Mouse (Mus musculus) lung, embryonic 15.5 days (tissue): ENCODE measurements around the gene Tigd3. TPM values are rescaled to one million over a fixed set of nuclear protein-coding genes. Genes with fewer than 3 reads are reported as not detected.
"Not testable (repeated sequence)": the region's sequence is repeated elsewhere in the genome, so short reads cannot be mapped to it uniquely, and the experiment has no call there.

Source experiments
- ATAC-seq: fragments of 200-750 bp; cut with Nextera tagmentation; 2 replicates; pipeline ENCODE4 v1.8.0; 2017; ENCODE audit warnings: moderate number of reproducible peaks, borderline replicate concordance; ENCODE audit not compliant: low FRiP score, low TSS enrichment; ENCODE audit errors: extremely low read depth
- H3K27ac ChIP-seq: fragments of 300-500 bp; sonication (generic); 2 replicates; pipeline ENCODE4 v1.5.1; 2015; ENCODE audit warnings: moderate library complexity, mild to moderate bottlenecking, inconsistent platforms
- H3K27me3 ChIP-seq: fragments of 300-500 bp; sonication (generic); 2 replicates; pipeline ENCODE4 v1.6.1; 2015; ENCODE audit warnings: inconsistent platforms
- H3K36me3 ChIP-seq: fragments of 300-500 bp; sonication (generic); 2 replicates; pipeline ENCODE4 v1.6.1; 2015; ENCODE audit warnings: inconsistent platforms
- H3K4me1 ChIP-seq: fragments of 300-500 bp; sonication (generic); 2 replicates; pipeline ENCODE4 v1.6.1; 2015; ENCODE audit warnings: inconsistent platforms
- H3K4me2 ChIP-seq: fragments of 300-500 bp; sonication (generic); 2 replicates; pipeline ENCODE4 v1.6.1; 2015; ENCODE audit warnings: inconsistent platforms, mild to moderate bottlenecking, moderate library complexity
- H3K4me3 ChIP-seq: fragments of 300-500 bp; sonication (generic); 2 replicates; pipeline ENCODE4 v1.5.1; 2015; ENCODE audit warnings: mild to moderate bottlenecking, inconsistent platforms
- H3K9ac ChIP-seq: fragments of 300-500 bp; sonication (generic); 2 replicates; pipeline ENCODE4 v1.6.1; 2015; ENCODE audit warnings: inconsistent platforms
- H3K9me3 ChIP-seq: fragments of 300-500 bp; sonication (generic); 2 replicates; pipeline ENCODE4 v1.6.1; 2016; ENCODE audit warnings: inconsistent platforms
- whole genome bisulfite sequencing: fragments of 180-500 bp; shearing (Covaris S2); methylation state at CpG from one replicate; pipeline ENCODE4 v1.1.7; 2015; 5-methylcytosine and 5-hydroxymethylcytosine counted together
- polyA plus RNA-seq: library from polyadenylated mRNA; unstranded; fragments of >200 nt; fragmentation: Nextera tagmentation; extraction: Ambion mirVana; gene quantifications from 2 replicates; pipeline ENCODE4 v1.2.1, GENCODE M21; 2015

Gene Tigd3
- polyA plus RNA-seq, 1 experiment from 2014 or later, result 3.6 TPM

DNA sequence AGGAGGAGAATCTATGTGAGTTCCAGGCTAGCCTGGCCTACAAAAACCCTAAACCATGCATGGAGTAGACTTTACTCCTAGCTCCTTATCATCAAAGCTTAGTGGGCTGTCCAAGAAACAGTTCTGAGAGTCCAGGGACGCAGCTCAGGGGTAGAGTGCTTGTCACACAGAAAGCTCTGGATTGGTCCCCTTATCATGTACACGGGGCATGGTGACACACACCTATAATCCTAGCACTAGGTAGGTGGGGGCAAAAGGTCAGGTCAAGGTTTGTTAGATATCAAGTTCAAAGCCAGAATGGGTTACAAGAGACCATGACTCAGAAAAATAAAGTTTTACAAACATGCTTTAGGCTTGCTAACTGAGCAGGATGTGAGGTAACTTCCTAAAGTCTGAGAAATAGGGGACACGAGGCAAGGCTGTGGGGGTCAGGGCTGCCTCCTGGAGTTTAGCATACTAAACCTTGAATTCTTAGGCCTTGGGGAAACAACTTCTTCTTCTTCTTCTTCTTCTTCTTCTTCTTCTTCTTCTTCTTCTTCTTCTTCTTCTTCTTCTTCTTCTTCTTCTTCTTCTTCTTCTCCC is 6.6 kb downstream of the Tigd3 start:
- WGBS, result 60% methylated on average over 3 of the region's 3 CpGs
- Histone ChIP-seq H3K4me1 (0 out of 2 replicates have a peak, but pooled peaks cover 3% of the 10 kb centered on the region), H3K27me3 (no peaks in the 10 kb centered on the region), H3K9ac (no peak overlapping the region), H3K4me2 (no peak overlapping the region), H3K9me3 (no peaks in the 10 kb centered on the region), H3K4me3 (no peak overlapping the region), H3K36me3 (no peaks in the 10 kb centered on the region), H3K27ac (no peak overlapping the region)
- no peak for ATAC-seq

DNA sequence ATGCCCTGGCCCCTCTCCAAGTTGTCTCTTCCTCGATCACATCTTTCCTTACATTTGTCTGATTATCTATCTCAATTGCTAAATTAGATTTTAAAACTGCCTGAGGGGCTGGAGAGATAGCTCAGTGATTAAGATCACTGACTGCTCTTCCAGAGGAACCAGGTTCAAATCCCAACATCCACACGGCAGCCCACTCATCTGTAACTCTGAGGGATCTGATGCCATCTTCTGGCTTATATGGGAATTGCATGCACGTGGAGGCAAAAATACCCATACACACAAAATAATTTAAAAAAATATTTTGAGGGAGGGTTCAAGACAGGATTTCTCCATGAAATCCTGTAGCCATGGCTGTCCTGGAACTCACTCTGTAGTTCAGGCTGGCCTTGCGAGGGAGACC is 8.1 kb downstream of the Tigd3 start:
- H3K9ac ChIP-seq, result no peak overlapping the region
- H3K36me3 ChIP-seq, result no peaks in the 10 kb centered on the region
- no peak overlapping the region for H3K27ac ChIP-seq
- no peaks in the 10 kb centered on the region for H3K4me1 ChIP-seq
- ATAC-seq, result no peak
- no peak overlapping the region for H3K4me2 ChIP-seq
- H3K4me3 ChIP-seq, result no peak overlapping the region
- 60% methylated on average over 4 of the region's 4 CpGs for WGBS
- no peaks in the 10 kb centered on the region for H3K27me3 ChIP-seq
- H3K9me3 ChIP-seq, result no peaks in the 10 kb centered on the region

- WGBS, result 18% methylated on average over 1 of the region's 1 CpGs
- no peaks in the 10 kb centered on the region for H3K27me3 ChIP-seq
- no peak overlapping the region for H3K27ac ChIP-seq
- H3K4me2 ChIP-seq, result no peak overlapping the region
- peaks cover under 1% of the 10 kb centered on the region; the same call in 1 of the 2 replicates for H3K4me1 ChIP-seq
- peak overlapping the region; percentile 13; the same call in 1 of the 2 replicates for H3K9ac ChIP-seq
- no peak overlapping the region for H3K4me3 ChIP-seq
- H3K36me3 ChIP-seq, result no peaks in the 10 kb centered on the region
- H3K9me3 ChIP-seq, result no peaks in the 10 kb centered on the region
- ATAC-seq, result no peak
Observed at GRCm38 (mm10) chr19:5883935-5884334, 10.0 kb downstream of the Tigd3 start.

DNA sequence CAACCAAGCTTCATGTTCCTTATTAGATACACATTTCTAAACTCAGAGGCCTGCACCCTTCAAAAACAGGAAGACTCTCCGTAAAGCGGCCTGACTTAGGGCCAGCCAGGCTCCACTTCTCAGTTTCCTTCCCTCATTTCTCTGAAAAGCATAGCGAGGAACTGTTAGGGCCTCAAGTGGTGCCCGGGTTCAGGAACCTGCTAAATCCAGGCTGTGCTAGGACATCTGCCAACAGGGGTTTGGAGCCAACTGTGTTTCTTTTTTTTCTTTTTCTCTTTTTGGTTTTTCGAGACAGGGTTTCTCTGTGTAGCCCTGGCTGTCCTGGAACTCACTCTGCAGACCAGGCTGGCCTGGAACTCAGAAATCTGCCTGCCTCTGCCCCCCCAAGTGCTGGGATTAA is 11.9 kb downstream of the Tigd3 start:
- H3K27ac ChIP-seq, H3K9me3 ChIP-seq, H3K36me3 ChIP-seq, ATAC-seq, H3K4me3 ChIP-seq, H3K9ac ChIP-seq, H3K27me3 ChIP-seq, H3K4me2 ChIP-seq: not testable (repeated sequence)
- H3K4me1 ChIP-seq, result peaks cover 18% of the 10 kb centered on the region
- 70% methylated on average over 5 of the region's 5 CpGs for WGBS

DNA sequence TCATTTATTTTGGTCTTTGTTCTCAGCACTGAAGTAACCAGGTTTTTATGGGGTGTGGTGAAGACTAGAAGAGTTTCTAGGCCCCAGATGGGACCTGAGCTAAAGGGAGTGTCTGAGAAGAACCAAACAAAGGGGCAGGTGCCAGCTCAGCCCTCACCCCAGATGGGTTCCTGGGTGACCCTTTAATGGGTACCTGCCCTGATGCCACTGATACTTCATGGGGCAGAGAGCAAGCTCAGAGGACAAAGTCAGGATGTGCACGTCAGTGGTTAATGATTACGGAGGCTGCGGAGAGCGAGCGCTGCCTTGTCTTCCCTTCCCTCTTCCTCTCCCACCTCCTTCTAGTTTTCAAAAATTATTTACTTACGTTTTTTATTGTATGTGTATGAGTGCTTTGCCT is 12.8 kb downstream of the Tigd3 start:
- ATAC-seq, result no peak
- H3K27me3 ChIP-seq, result no peaks in the 10 kb centered on the region
- peaks cover 18% of the 10 kb centered on the region for H3K4me1 ChIP-seq
- H3K9me3 ChIP-seq, result no peaks in the 10 kb centered on the region
- H3K27ac ChIP-seq, result no peak overlapping the region
- no peaks in the 10 kb centered on the region for H3K36me3 ChIP-seq
- no peak overlapping the region for H3K4me2 ChIP-seq
- WGBS, result 93% methylated on average over 6 of the region's 6 CpGs
- no peak overlapping the region for H3K4me3 ChIP-seq
- no peak overlapping the region for H3K9ac ChIP-seq

DNA sequence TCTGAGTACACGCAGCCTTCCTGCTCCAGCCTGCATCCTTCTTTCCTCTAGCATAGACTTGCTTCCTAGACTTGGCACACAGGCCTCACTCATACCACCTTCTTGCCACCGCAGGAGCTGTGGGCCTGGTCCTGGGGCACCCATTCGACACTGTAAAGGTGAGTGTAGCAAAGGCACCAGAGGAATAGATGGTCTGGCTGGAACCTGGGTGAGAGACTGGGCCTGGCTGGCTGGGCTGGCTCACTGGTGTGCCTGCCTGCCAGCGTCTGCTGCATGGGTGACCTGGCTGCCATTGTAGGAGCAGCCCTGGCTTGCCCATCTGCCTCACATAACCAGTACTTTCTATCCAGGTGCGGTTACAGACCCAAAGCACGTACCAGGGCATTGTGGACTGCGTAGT is 14.2 kb downstream of the Tigd3 start:
- peaks cover 24% of the 10 kb centered on the region for H3K4me1 ChIP-seq
- no peak overlapping the region for H3K4me3 ChIP-seq
- no peak for ATAC-seq
- no peak overlapping the region for H3K27ac ChIP-seq
- no peaks in the 10 kb centered on the region for H3K27me3 ChIP-seq
- WGBS, result 88% methylated on average over 7 of the region's 7 CpGs
- H3K36me3 ChIP-seq, result no peaks in the 10 kb centered on the region
- no peak overlapping the region for H3K9ac ChIP-seq
- no peak overlapping the region for H3K4me2 ChIP-seq
- H3K9me3 ChIP-seq, result no peaks in the 10 kb centered on the region

DNA sequence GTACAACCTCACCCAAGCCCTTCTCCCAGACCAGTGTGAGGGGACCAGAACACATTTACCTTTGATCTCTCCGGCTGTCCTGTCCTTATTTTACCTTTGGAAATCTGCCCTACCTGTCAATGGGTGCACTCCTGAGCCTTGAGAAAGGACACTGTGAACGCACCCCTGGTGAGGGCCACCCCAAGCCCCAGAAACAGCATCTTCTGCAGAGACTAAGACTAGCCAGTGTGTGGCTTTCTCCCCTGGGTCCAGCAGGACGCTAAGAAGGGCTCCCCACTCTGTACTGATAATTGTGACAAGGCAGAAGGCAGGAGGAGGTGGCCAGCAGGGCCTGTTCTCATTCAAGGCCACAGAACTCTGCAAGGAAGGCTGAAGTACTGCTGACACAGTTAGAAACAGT is 15.0 kb downstream of the Tigd3 start:
- H3K4me3 ChIP-seq, result no peak overlapping the region
- H3K27me3 ChIP-seq, result no peaks in the 10 kb centered on the region
- peaks cover 28% of the 10 kb centered on the region for H3K4me1 ChIP-seq
- no peak overlapping the region for H3K9ac ChIP-seq
- no peak for ATAC-seq
- no peak overlapping the region for H3K27ac ChIP-seq
- WGBS, result 65% methylated on average over 3 of the region's 3 CpGs
- H3K36me3 ChIP-seq, result no peaks in the 10 kb centered on the region
- no peaks in the 10 kb centered on the region for H3K9me3 ChIP-seq
- 0 out of 2 replicates have a peak overlapping the region, but pooled peaks have one; percentile 45 for H3K4me2 ChIP-seq

DNA sequence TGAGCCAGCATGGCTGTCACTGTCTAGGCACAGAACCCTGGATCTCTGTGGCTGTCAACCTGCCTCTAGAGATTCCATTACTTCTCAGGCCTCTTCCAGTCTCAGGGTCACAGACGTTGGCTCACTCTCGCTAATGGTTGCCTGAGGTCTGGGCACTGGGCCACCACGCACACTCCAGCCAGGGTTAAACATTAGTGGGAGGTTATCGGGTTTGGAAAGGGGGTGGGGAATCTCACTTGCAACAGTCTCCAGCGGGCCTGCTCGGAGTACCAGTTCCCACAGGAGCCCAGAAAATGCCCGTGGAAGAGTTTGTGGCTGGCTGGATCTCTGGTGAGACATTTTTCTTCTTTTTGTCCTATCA is 15.6 kb downstream of the Tigd3 start:
- peak overlapping the region; percentile 87; the same call in 1 of the 2 replicates for H3K27ac ChIP-seq
- 37% methylated on average over 7 of the region's 7 CpGs for WGBS
- no peak for ATAC-seq

GRCm38 (mm10) chr19:5877618-5878361 is 16.2 kb downstream of the Tigd3 start, which contains the start of gene Slc25a45:
Gene Slc25a45 (plus strand): TSS chr19:5877808.
- peak within 1 kb of the TSS; percentile 31 for H3K9ac ChIP-seq
- H3K27ac ChIP-seq, result peak within 1 kb of the TSS; percentile 87
- 0 out of 2 replicates have a peak, but pooled peaks cover 3% of the 10 kb centered on the region for H3K36me3 ChIP-seq
- no peaks in the 10 kb centered on the region for H3K9me3 ChIP-seq
- peak within 1 kb of the TSS; percentile 45 for H3K4me2 ChIP-seq
- 38% methylated on average over 15 of the region's 15 CpGs for WGBS
- peak within 1 kb of the TSS; percentile 21 for H3K4me3 ChIP-seq
- H3K4me1 ChIP-seq, result peaks cover 39% of the 10 kb centered on the region
- peak; percentile 53 for ATAC-seq
- H3K27me3 ChIP-seq, result no peaks in the 10 kb centered on the region

More for the DNA sequence above, 15.6 kb downstream of the Tigd3 start:
- Histone ChIP-seq H3K9me3 (no peaks in the 10 kb centered on the region), H3K9ac (peak overlapping the region; percentile 31; the same call in 1 of the 2 replicates), H3K27me3 (no peaks in the 10 kb centered on the region), H3K4me1 (peaks cover 34% of the 10 kb centered on the region), H3K36me3 (no peaks in the 10 kb centered on the region), H3K4me3 (0 out of 2 replicates have a peak overlapping the region, but pooled peaks have one; percentile 21), H3K4me2 (peak overlapping the region; percentile 45; the same call in 1 of the 2 replicates)

DNA sequence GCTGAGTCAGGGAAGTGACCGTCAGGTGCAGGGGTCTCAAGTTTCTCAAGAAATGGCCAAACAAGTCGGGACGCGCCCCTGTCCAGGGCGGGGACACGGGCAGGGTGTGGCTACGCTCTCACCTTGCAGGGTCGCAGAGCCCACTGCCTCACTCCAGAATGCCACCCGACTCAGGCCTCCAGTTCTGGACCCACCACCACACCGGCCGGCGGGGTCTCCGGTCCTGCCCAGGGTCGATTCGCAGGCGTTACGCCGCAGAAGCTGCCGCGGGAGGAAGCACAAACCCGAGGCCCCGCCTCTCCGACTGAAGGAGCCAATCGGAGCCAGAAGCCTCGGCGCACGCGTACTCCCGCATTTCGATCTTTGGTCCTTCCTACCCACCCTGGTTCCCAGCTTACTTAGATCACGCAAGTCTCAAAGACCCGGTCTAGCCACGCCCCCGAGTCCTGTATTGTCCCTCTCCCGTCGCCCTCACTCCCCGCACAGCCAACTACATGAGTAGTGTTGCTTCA is 18.9 kb downstream of the Tigd3 start, which contains the start of gene Frmd8:
Frmd8 (minus strand) TSS at position 306 of the 512 bp plus-strand sequence.
- Histone ChIP-seq H3K9me3 (no peaks in the 10 kb centered on the region), H3K9ac (peak within 1 kb of the TSS; percentile 91), H3K27ac (peak within 1 kb of the TSS; percentile 70), H3K4me1 (peaks cover 67% of the 10 kb centered on the region), H3K27me3 (no peaks in the 10 kb centered on the region), H3K4me2 (peak within 1 kb of the TSS; percentile 72), H3K36me3 (peaks cover 12% of the 10 kb centered on the region; the same call in 1 of the 2 replicates), H3K4me3 (peak within 1 kb of the TSS; percentile 89)
- WGBS, result under 1% methylated on average over 37 of the region's 37 CpGs
- ATAC-seq, result peak; percentile 72

DNA sequence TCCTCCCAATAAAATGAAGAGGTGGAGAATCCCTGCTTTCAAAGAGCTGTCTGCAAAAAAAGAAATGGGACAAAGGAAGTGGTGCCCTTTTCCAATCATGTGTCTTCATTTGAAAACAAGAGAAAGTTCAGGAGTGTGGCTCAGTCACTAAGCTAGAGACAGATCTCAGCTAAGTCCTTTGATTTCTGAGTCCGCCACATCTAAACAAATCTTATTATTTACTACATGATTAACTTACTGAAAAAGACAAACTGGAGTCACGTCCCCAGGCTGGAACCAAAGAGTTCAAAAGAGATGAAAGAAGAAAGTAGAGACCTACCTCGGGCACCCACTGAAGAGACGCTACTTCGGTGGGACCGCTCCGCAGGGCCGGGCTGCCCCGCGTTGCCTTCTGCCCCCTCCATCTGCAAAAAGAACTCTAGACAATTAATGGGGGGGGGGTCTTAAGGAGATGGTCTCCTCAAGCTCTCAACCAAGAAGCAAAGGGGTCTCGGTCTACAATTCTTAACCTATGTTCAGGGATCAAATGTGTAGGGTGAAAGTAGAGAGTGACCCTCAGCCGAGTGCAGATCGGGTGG is 19.5 kb downstream of the Tigd3 start:
- peaks cover 70% of the 10 kb centered on the region for H3K4me1 ChIP-seq
- ATAC-seq, result no peak

More for the DNA sequence above, 19.5 kb downstream of the Tigd3 start:
- peak overlapping the region; percentile 72 for H3K4me2 ChIP-seq
- peak overlapping the region; percentile 89 for H3K4me3 ChIP-seq
- 7% methylated on average over 13 of the region's 13 CpGs for WGBS
- H3K9me3 ChIP-seq, result no peaks in the 10 kb centered on the region
- peaks cover 16% of the 10 kb centered on the region for H3K36me3 ChIP-seq
- H3K27me3 ChIP-seq, result no peaks in the 10 kb centered on the region
- peak overlapping the region; percentile 91 for H3K9ac ChIP-seq
- H3K27ac ChIP-seq, result peak overlapping the region; percentile 70
